ENCODE assay signal across 8 mouse cellular contexts in genomic region chr7:66840008-66840719, GRCm38 (mm10). TPM values are rescaled to one million over a fixed set of nuclear protein-coding genes. Genes with fewer than 3 reads are reported as not detected.
DNase-seq lines count a peak whose midpoint lies in the region; ATAC-seq lines count a peak whose summit lies in the region.

No protein-coding gene starts in this region.

- peak overlapping the region; percentile 69 for H3K9ac ChIP-seq in heart, embryonic 12.5 days
- H3K9ac ChIP-seq in kidney, embryonic 16.5 days (replicated peaks; ENCODE audit: low read length) = peak overlapping the region; percentile 70
- peak overlapping the region; percentile 80 for H3K9ac ChIP-seq in neural tube, embryonic 13.5 days

- peak overlapping the region; percentile 96 for H3K4me2 ChIP-seq in heart, embryonic 12.5 days
- peak overlapping the region; percentile 100 for H3K4me2 ChIP-seq in kidney, embryonic 16.5 days (replicated peaks; ENCODE audit: low read depth, low read length)
- H3K4me2 ChIP-seq in neural tube, embryonic 13.5 days = peak overlapping the region; percentile 98

- no peak overlapping the region for H3K27ac ChIP-seq in heart, embryonic 12.5 days (ENCODE audit: poor library complexity, severe bottlenecking)
- H3K27ac ChIP-seq in kidney, embryonic 16.5 days (ENCODE audit: low read length) = 0 out of 2 replicates have a peak overlapping the region, but pooled peaks have one; percentile 42
- peak overlapping the region; percentile 78 for H3K27ac ChIP-seq in neural tube, embryonic 13.5 days (replicated peaks)

- peak; percentile 38 for ATAC-seq in heart, embryonic 12.5 days (ENCODE audit: insufficient number of reproducible peaks, low FRiP score)
- peak; percentile 39 for ATAC-seq in kidney, embryonic 16.5 days (ENCODE audit: low FRiP score, low TSS enrichment)
- peak; percentile 76 for ATAC-seq in neural tube, embryonic 13.5 days (ENCODE audit: low read depth)

- H3K9me3 ChIP-seq in heart, embryonic 12.5 days (replicated peaks) = no peaks in the 10 kb centered on the region
- H3K9me3 ChIP-seq in kidney, embryonic 16.5 days (ENCODE audit: low read length) = no peaks in the 10 kb centered on the region
- no peaks in the 10 kb centered on the region for H3K9me3 ChIP-seq in neural tube, embryonic 13.5 days

- H3K36me3 ChIP-seq in heart, embryonic 12.5 days = no peaks in the 10 kb centered on the region
- no peaks in the 10 kb centered on the region for H3K36me3 ChIP-seq in kidney, embryonic 16.5 days (ENCODE audit: insufficient read depth, low read length)
- H3K36me3 ChIP-seq in neural tube, embryonic 13.5 days = no peaks in the 10 kb centered on the region

- H3K4me3 ChIP-seq in heart, embryonic 12.5 days = peak overlapping the region; percentile 59
- H3K4me3 ChIP-seq in kidney, embryonic 16.5 days (ENCODE audit: low read length) = peak overlapping the region; percentile 67
- peak overlapping the region; percentile 73 for H3K4me3 ChIP-seq in neural tube, embryonic 13.5 days

- peak; percentile 28 to 53 for DNase-seq in left cerebral cortex, adult 18-20 months (ENCODE audit: low spot score in 2 of 2)
- DNase-seq in left cerebral cortex, adult 8-10 months (ENCODE audit: low spot score in 2 of 2) = no peak
- peak; percentile 29 to 45 for DNase-seq in cerebellum, postnatal 4 days (ENCODE audit: low spot score in 2 of 2)
- DNase-seq in lung, adult 18-20 months = peak; percentile 20 to 25
- peak; percentile 87 for DNase-seq in thymus, postnatal 14 days

- under 1% methylated on average over 75 of the region's 76 CpGs for WGBS in heart, embryonic 12.5 days
- WGBS in kidney, embryonic 16.5 days = under 1% methylated on average over 74 of the region's 76 CpGs
- under 1% methylated on average over 67 of the region's 76 CpGs for WGBS in neural tube, embryonic 13.5 days

- H3K27me3 ChIP-seq in heart, embryonic 12.5 days (replicated peaks) = peaks cover 17% of the 10 kb centered on the region
- H3K27me3 ChIP-seq in kidney, embryonic 16.5 days (ENCODE audit: insufficient read depth, low read length) = peaks cover 11% of the 10 kb centered on the region; the same call in 1 of the 2 replicates
- peaks cover 31% of the 10 kb centered on the region for H3K27me3 ChIP-seq in neural tube, embryonic 13.5 days

- H3K4me1 ChIP-seq in heart, embryonic 12.5 days (replicated peaks) = peaks cover 20% of the 10 kb centered on the region
- H3K4me1 ChIP-seq in kidney, embryonic 16.5 days (ENCODE audit: insufficient read depth, low read length) = peaks cover 5% of the 10 kb centered on the region; the same call in 1 of the 2 replicates
- H3K4me1 ChIP-seq in neural tube, embryonic 13.5 days (replicated peaks) = peaks cover 25% of the 10 kb centered on the region

RNA-seq across cellular contexts. Expression of gene Adamts17, which starts 0.6 kb away (rescaled TPM):
- 10 to 100 TPM in 1 of 2 experiments, 1 to 10 TPM in 1; 9.8 to 15.0 TPM for total RNA-seq in left cerebral cortex, adult 18-20 months (2021)
- total RNA-seq in left cerebral cortex, adult 8-10 months (2022) = 10 to 100 TPM in 1 of 4 experiments, 1 to 10 TPM in 3; 7.5 to 11.3 (median 7.8) TPM
- polyA plus RNA-seq in heart, embryonic 12.5 days (2016; fragmentation: Nextera tagmentation; extraction: Ambion mirVana) = 3.7 and 6.3 TPM in 2 replicates
- polyA plus RNA-seq in kidney, embryonic 16.5 days (2015; fragmentation: Nextera tagmentation; extraction: Ambion mirVana) = 3.6 and 4.7 TPM in 2 replicates
- polyA plus RNA-seq in neural tube, embryonic 13.5 days (2015; fragmentation: Nextera tagmentation; extraction: Ambion mirVana) = 5.9 and 6.4 TPM in 2 replicates

Comparison
In these comparisons a context has a peak if more than half of its experiments do, and no peak if none do; other contexts are left out.
1. DNase-seq: peak in left cerebral cortex, adult 18-20 months (2 of 2), cerebellum, postnatal 4 days (2 of 2), lung, adult 18-20 months (2 of 2) and thymus, postnatal 14 days (single experiment); none in left cerebral cortex, adult 8-10 months (0 of 2).
2. Peak in every context shown above with its lines, with median percentiles within 50 percentile points of each other: ATAC-seq, H3K4me2 ChIP-seq, H3K4me3 ChIP-seq and H3K9ac ChIP-seq.